Mouse (Mus musculus): ENCODE results near the gene Mtf2.
"Not testable (repeated sequence)": the region's sequence is repeated elsewhere in the genome, so short reads cannot be mapped to it uniquely, and the experiment has no call there.

Gene Mtf2

GRCm38 (mm10) chr5:108065465-108066411 is at the start of gene Mtf2:
TSS of gene Mtf2 (plus strand) at chr5:108065674.
- DNase-seq (ENCODE audit: low spot score in 2 of 2), result peak; percentile 91 to 96

- no peak for DNase-seq (ENCODE audit: low spot score in 2 of 2)
Measured at GRCm38 (mm10) chr5:108017232-108017631, 48.2 kb upstream of the Mtf2 start.

DNA sequence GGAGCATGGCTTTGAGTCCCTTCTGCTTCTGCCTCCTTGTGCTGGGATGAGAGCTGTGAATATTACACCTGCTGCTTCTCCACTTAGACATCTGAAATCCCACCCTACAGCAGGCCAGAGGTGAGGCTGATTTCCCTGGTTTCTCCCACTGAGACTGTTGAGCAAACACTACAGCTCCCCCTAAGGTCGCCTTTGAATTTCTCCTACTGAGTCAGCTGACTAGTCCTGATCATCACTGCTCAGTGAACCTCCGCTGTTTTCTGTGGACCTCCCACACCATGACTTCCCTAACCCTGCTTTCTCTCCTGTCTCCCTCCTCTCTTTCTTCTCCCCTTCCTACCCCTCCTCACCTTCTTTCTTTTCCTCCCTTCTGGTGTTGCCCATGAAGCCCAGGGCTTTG is 46.1 kb upstream of the Mtf2 start:
- no peak for DNase-seq (ENCODE audit: low spot score in 2 of 2)

GRCm38 (mm10) chr5:108021346-108021745 is 44.1 kb upstream of the Mtf2 start:
- no peak for DNase-seq (ENCODE audit: low spot score in 2 of 2)

DNA sequence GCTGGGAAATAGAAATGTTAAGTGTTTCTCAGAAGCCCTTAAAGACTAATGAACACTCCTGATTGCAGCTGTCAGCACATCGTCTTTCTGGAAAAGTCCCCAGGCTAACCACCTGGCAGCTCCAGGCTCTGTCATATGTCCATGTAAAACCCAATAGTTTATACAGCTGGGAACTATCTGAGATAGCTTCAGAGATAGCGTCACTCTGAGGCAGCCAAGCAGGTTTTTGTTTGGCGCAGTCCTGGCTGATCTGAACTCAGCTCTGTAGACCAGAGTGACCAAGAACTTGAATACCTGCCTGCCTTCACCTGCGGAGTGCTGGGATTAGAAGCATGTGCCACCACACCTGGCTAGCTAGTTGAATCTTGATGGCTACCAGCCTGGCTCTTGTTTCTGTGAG is 37.2 kb upstream of the Mtf2 start:
- DNase-seq (ENCODE audit: low spot score in 2 of 2), result no peak

GRCm38 (mm10) chr5:108028797-108029536 is 36.5 kb upstream of the Mtf2 start:
- DNase-seq (ENCODE audit: low spot score in 2 of 2), result not testable (repeated sequence)

DNA sequence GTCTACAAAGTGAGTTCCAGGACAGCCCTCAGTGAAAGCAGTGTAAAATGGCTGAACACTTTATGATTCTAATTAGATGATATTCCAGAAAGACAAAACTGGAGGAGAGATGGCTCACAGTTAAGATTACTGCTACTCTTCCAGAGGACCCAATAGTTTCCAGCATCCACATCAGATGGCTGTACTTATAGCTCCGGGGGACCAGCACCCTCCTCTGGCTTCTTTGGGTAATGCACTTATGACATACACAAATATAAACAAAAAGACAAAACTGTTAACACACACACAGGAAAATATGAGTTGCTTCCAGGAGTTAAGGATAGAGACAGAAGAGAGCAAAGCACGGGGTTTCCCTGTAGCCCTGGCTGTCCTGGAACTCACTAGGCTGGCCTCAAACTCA is 35.5 kb upstream of the Mtf2 start:
- peak in 1 of 2 experiments; percentile 10 for DNase-seq (ENCODE audit: low spot score in 2 of 2)

- DNase-seq (ENCODE audit: low spot score in 2 of 2), result no peak
Measured at GRCm38 (mm10) chr5:108031267-108031666, 34.2 kb upstream of the Mtf2 start.

- DNase-seq (ENCODE audit: low spot score in 2 of 2), result peak; percentile 10 to 33
Measured at GRCm38 (mm10) chr5:108034194-108034593, 31.3 kb upstream of the Mtf2 start.

DNA sequence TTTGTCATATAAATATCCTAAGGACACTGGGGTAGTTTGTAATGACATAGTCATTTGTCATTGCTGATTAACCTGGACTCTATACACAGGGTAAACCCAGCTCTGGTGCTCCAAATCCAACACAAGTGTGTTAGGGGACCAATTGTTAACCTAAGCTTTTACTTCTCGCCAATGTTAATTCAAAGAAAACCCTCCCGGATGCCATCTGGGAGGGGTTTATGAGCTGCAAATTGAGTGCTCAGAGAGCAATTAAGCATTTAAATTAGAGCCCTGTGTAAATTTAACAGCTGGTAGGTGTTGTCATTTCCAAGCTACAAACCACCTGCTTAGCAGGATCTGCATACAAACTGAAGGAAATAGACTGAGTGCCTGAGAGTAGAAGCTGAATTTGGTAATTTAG is 30.0 kb upstream of the Mtf2 start:
- no peak for DNase-seq (ENCODE audit: low spot score in 2 of 2)

DNA sequence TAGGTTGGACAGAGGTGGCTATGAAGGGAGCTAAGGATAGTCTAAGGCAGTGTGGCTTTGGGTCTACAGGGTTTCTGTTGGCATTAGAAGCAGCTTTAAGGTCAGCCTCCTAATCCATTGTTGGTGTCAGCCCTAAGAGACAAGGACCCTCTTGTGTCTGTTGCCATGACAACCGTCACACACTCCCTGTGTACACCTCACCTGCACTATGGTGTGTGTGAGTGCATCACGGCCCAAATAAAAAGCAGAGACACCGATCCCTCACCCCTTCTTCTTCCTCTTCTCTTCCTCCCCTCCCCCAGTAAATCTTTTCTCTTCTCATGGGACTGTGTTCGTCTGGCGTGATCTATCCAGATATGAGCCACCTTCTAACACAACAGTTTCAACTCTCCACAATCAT is 23.4 kb upstream of the Mtf2 start:
- no peak for DNase-seq (ENCODE audit: low spot score in 2 of 2)

GRCm38 (mm10) chr5:108043908-108044307 is 21.6 kb upstream of the Mtf2 start:
- DNase-seq (ENCODE audit: low spot score in 2 of 2), result no peak

DNA sequence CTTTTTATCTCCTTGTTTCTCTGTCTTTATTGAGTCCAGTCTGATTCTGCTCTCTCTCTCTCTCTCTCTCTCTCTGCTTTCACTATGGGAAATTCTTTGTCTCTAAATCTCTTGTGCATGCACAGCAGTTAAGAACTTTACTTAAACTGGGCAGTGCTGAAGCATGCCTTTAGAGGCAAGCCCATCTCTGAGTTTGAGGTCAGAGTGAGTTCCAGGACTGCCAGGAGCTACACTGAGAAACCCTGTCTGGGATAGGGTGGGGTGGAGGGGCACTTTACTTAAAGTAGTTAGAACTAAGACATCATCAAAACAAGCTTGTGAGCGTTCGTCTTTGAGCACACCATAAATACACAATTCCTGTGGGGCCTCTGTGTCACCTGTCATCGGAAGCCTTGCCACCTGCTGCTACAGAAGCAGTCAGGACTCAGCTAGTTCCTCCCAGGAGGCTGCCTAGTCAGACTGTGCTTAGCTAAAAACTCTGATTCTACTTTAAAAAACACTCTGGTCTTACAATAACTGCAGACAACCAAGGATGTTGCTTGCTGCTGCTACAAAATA is 15.7 kb upstream of the Mtf2 start:
- no peak for DNase-seq (ENCODE audit: low spot score in 2 of 2)

DNA sequence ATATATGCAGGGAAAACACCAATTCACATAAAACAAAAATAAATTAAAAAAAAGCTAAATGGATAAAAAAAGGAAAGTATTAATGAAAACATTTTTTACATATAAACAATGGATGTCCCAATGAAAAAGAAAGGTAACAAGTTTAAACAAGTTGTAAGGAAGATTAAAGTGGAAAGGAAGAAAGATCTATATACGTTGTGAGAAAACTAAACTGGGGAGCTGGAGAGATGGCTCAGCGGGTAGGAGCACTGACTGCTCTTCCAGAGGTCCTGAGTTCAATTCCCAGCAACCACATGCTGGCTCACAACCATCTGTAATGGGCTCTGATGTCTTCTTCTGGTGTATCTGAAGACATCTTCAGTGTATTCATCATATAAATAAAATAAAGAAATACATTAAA is 14.4 kb upstream of the Mtf2 start:
- no peak for DNase-seq (ENCODE audit: low spot score in 2 of 2)

DNA sequence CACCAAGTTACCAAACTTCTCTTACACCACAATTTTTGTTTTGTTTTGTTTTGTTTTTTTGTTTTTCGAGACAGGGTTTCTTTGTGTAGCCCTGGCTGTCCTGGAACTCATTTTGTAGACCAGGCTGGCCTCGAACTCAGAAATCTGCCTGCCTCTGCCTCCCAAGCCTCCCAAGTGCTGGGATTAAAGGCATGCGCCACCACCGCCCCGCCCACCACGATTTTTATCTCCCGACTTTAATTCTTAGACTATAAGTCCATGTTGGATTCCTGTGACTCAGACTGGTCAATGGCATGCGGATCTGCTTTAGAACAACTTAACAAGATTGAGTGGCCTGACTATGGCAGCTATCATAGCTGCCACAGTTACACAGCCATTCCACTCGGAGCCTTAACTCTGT is 13.7 kb upstream of the Mtf2 start:
- not testable (repeated sequence) for DNase-seq (ENCODE audit: low spot score in 2 of 2)

DNA sequence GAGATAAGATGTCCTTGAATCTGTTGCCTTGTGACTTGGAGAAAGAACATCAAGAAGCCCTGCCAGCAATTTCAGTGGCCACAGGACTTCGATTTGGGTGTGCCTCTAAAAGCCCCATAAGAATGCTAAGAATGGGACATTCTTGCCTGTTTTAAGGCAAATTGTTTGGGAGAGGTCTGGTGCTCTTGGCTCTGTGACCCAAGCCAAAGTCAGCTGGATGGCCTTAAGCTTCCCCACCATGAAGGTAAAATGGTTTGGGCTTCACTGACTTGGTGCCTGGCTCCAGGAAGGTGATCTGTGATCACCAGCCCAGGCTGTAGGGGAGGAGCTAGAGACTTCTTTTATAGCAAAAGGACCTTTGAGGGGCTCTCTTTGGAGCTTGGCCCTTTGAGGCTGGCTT is 13.3 kb upstream of the Mtf2 start:
- DNase-seq (ENCODE audit: low spot score in 2 of 2), result no peak

DNA sequence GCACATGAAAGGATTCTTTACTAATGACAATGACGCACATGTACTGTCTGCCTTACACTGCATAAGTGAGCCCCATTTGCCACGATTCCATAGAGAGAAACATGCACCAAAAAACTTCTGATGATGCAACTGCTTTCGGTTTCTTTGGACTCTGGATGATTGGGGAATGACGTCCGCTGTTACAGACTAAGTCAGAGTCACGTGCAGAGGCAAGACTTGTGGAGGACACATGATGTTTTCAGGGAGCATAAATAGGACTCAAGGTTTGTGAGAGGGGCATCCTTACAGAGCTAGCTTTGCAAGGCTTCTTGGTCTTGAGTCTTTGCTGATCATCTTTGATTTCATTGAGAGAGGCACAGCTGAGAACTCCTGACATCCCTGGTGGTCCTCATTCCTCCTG is 11.9 kb upstream of the Mtf2 start:
- DNase-seq (ENCODE audit: low spot score in 2 of 2), result no peak

- no peak for DNase-seq (ENCODE audit: low spot score in 2 of 2)
Measured at GRCm38 (mm10) chr5:108060413-108060812, 5.1 kb upstream of the Mtf2 start.

DNA sequence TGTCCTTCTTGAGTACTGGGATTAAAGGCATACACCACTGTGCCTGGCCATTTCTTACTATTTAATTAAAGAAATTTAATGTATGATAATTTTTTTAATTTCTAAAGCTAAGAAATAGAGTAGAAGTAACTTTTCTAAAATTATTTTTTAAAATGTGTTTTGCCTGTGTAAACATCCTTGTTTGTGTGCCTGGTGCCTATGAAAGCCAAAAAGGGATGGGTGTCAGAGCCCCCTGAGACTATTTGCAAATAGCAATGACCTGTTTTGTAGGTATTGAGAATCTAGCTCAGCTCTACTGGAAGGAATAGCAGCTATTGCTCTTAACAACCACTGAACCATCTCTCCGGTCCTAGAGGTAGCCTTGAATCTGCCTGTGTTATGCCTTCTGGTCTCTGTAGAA is 6.8 kb downstream of the Mtf2 start:
- DNase-seq (ENCODE audit: low spot score in 2 of 2), result no peak

- DNase-seq (ENCODE audit: low spot score in 2 of 2), result no peak
Measured at GRCm38 (mm10) chr5:108076241-108076640, 10.8 kb downstream of the Mtf2 start.

DNA sequence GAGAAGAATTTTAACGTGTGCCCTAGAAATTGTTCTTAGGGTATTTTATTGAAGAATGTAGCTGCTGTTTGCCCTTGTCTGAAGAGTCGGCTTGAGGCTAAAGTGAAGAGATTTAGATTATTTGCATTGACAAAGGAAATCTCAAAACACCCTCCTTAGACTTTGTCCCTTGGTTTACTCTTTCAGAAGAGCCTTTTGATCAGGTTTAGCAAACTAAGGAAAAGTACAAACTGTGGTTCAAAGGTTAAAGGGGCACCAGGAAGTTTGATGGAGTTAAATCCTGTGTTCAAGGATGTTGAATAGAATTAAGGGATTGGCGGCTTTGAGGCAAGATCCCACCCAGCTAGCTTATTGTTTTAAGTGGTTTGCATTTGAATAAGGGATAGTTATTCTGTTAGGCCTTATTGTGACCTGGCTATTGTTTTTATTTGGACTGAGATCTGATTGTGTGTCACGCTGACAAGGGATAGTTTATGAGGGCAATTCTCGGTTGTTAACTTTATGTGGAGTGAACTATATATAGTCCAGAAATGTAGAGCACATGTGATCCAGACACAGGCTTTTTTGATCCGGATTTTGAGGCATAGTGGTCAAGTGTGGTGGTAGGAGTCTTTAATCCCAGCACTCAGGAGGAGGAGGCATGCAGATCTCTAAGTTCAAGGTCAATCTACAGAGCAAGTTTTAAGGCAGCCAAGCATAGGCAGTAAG is 11.5 kb downstream of the Mtf2 start:
- no peak for DNase-seq (ENCODE audit: low spot score in 2 of 2)

DNA sequence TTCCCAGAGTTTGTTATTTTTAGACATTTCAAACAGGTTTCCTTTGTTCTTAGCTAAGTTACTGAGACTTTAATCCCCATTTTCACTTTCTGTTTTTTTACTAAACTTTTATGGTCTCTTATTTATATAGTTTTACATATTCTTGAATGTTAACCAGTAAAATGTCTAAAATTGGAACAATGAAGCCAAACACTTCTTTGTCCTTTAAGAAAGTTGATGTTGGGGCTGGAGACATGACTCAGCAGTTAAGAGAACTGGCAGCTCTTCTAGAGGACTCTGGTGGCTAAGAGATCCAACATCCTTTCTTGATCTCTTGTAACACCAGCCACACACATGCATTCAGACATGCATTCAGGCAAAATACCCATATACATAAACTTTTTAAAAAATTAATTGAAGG is 14.1 kb downstream of the Mtf2 start:
- DNase-seq (ENCODE audit: low spot score in 2 of 2), result peak in 1 of 2 experiments; percentile 21
